Mouse (Mus musculus) liver (tissue): ENCODE measurements around the gene Serpina12.
A peak's percentile ranks its signal among the peaks of the same experiment; 100 is the strongest.

Experiments used
- DNase-seq: peaks from one replicate; pipeline ENCODE4 v3.0.0-alpha.2; 2020; ENCODE audit warnings: mixed read lengths

The Serpina12 gene

DNA sequence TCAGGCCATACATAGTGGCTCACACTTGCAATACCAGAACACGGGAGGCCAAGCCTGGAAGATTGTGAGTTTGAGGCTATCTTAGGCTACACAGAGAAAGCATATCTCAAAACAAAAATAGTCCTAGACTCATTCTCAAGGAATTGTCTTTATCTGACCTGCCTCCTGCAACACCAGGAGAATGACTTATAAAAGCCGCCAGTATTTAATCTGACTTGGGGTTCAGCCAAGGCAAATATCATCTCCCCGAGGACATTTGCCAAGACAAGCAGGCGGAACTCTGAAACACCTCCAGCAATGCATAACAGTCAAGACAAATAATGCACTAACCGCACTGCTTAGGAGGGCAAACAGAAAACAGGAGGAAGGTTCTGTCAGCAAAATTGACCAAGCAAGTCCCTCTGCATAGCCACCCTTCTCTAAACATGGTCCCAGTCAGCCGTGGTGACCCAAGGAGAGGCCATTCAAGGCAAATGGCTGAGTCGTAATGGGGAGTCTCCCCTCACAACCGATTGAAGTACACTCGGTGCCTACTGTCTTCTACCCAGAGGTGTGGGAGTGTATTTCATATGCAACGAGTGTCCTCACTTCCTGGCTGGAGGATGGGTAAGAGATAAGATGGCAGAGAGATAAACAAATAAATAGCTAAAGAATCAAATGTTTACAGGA lies 41.5 kb downstream of the Serpina12 start:
- no peak for DNase-seq

GRCm38 (mm10) chr12:104000594-104000993 lies 43.6 kb downstream of the Serpina12 start:
- no peak for DNase-seq

DNA sequence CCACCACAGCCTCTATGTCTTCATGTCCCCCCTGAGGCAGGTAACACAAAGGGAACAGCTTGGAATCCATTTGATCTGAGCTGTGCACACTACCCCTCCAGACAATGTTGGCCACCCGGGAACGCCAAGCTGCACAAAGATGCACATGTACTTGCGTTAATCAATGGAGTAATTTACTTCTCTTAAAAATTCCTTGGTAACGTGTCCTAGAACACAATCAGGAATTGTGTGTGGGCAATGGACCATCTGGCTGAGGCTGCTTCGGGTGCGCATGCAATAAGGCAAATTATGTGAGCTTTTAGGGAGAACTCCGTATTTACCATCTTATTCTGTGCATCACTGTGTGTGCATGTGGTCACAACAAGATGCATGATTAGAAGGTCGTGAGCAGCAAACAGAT lies 44.6 kb downstream of the Serpina12 start:
- no peak for DNase-seq

DNA sequence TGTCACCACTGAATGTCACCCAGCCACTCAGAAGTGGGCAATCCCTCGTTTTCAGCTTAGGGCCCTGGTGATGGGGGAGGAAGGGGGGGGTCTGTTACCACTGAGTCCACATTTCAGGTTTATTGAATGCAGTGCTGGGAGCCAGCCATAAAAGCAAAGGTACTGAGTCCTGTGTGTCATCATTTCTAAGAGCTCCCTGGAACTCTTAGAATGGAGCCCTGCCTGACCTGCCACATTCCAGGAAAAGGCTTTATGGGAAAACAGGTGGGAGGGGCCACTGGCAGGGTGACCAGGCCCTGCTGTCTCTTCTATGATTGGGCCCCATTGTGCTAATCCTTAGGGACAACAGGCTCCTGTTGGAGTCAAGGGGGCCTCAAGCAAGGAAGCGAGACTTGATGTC lies 47.7 kb downstream of the Serpina12 start:
- no peak for DNase-seq

GRCm38 (mm10) chr12:103995292-103996072 lies 48.8 kb downstream of the Serpina12 start:
- DNase-seq, result peak; percentile 48

DNA sequence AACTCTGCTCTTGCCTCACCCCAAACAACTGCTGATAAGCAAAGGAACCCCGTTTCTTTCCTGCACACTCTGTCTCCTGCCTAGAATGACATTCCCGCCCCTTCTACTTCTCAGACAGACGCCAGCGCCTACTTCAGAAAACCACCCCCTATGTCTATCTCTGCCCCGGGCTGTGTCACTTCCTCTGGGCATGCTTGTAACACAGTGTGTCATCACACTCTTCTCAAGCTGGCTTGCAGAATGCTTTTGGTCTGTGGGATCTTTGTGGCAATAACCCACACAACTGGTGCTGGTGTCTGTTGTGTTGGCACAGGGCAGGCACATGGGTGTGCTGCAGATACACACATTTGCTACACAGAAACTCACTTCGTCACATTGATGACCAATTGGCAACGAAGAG lies 51.3 kb downstream of the Serpina12 start:
- DNase-seq, result no peak

GRCm38 (mm10) chr12:103989857-103990256 lies 54.4 kb downstream of the Serpina12 start, which contains the start of gene Serpina11:
Gene Serpina11, minus strand, starts transcription at chr12:103989957.
- DNase-seq, result no peak

- DNase-seq, result no peak
Measured at GRCm38 (mm10) chr12:103989514-103989767, 54.8 kb downstream of the Serpina12 start.

GRCm38 (mm10) chr12:103988754-103989513 lies 55.3 kb downstream of the Serpina12 start:
- peak; percentile 46 for DNase-seq

GRCm38 (mm10) chr12:103985868-103986267 lies 58.4 kb downstream of the Serpina12 start:
- no peak for DNase-seq

- peak; percentile 40 for DNase-seq
Measured at GRCm38 (mm10) chr12:103984935-103985334, 59.3 kb downstream of the Serpina12 start.

- no peak for DNase-seq
Measured at GRCm38 (mm10) chr12:103981646-103982360, 62.4 kb downstream of the Serpina12 start.
